Mouse (Mus musculus) spleen, adult 2 months (tissue): Measurements from ENCODE around the gene Ctps. TPM values are rescaled to one million over a fixed set of nuclear protein-coding genes. Genes with fewer than 3 reads are reported as not detected.
"Not testable (repeated sequence)": the region's sequence is repeated elsewhere in the genome, so short reads cannot be mapped to it uniquely, and the experiment has no call there.

ENCODE experiments used
- DNase-seq, 2 experiments: peaks; one replicate each; pipeline versions ENCODE4 v3.0.0 to v3.0.0-alpha.2; 2012 to 2021; ENCODE audit warnings: low spot score in 2 of 2, low read depth in 1 of 2
- H3K27ac ChIP-seq: fragments of 200-500 bp; 2 replicates; pipeline ENCODE4 v1.5.1; 2012; ENCODE audit warnings: low read length, inconsistent platforms; ENCODE audit not compliant: insufficient read depth
- H3K27me3 ChIP-seq: fragments of 200-500 bp; 2 replicates; pipeline ENCODE4 v1.6.1; 2012; ENCODE audit warnings: mild to moderate bottlenecking, moderate library complexity, low read length, inconsistent platforms; ENCODE audit not compliant: control insufficient read depth, insufficient read depth
- H3K36me3 ChIP-seq: fragments of 200-500 bp; 2 replicates; pipeline ENCODE4 v1.6.1; 2012; ENCODE audit warnings: mild to moderate bottlenecking, low read length, inconsistent platforms; ENCODE audit not compliant: control insufficient read depth, insufficient read depth
- H3K4me1 ChIP-seq: fragments of 200-500 bp; 2 replicates; pipeline ENCODE4 v1.6.1; 2011; ENCODE audit warnings: inconsistent platforms; ENCODE audit not compliant: control insufficient read depth, insufficient read depth, insufficient read length
- H3K4me3 ChIP-seq: fragments of 200-500 bp; 2 replicates; pipeline ENCODE4 v1.5.1; 2011; ENCODE audit warnings: mild to moderate bottlenecking, inconsistent platforms; ENCODE audit not compliant: insufficient read depth, insufficient read length; ENCODE audit errors: extremely low read depth
- CTCF ChIP-seq: fragments of 200-500 bp; IDR thresholded peaks from 2 replicates; pipeline ENCODE4 v1.5.1; 2011; ENCODE audit warnings: mild to moderate bottlenecking, inconsistent platforms; ENCODE audit not compliant: insufficient read depth, insufficient read length, insufficient replicate concordance; ENCODE audit errors: extremely low read depth
- POLR2A ChIP-seq: fragments of 200-500 bp; IDR thresholded peaks from 2 replicates; pipeline ENCODE4 v1.6.1; 2011; ENCODE audit warnings: low read depth, low read length, inconsistent platforms
- WGBS: fragments of 180-500 bp; shearing (Covaris S2); methylation state at CpG from one replicate; pipeline ENCODE4 v1.1.7; 2018; 5-methylcytosine and 5-hydroxymethylcytosine counted together
- polyA plus RNA-seq: library from polyadenylated mRNA; depleted of rRNA; stranded (reverse); fragments of >200 nt; gene quantifications from 2 replicates; pipeline ENCODE4 v1.2.3, GENCODE M21; 2012

Ctps gene
- polyA plus RNA-seq, 1 experiment, result 4.3 TPM

- Histone ChIP-seq H3K27me3 (no peaks in the 10 kb centered on the region), H3K36me3 (no peaks in the 10 kb centered on the region), H3K4me3 (no peak overlapping the region), H3K4me1 (no peaks in the 10 kb centered on the region), H3K27ac (no peak overlapping the region)
- WGBS, result 33% methylated on average over 9 of the region's 9 CpGs
- DNase-seq, result no peak
- no peak for TF ChIP-seq CTCF
- TF ChIP-seq POLR2A, result no peak
These were observed 42.4 kb upstream of the Ctps start for GRCm38 (mm10) chr4:120612304-120613080.

- Histone ChIP-seq H3K27me3 (no peaks in the 10 kb centered on the region), H3K4me1 (no peaks in the 10 kb centered on the region), H3K27ac (no peak overlapping the region), H3K36me3 (no peaks in the 10 kb centered on the region), H3K4me3 (no peak overlapping the region)
- 95% methylated on average over 3 of the region's 3 CpGs for WGBS
- DNase-seq, result no peak
- no peak for TF ChIP-seq CTCF
- no peak for TF ChIP-seq POLR2A
These were observed 40.9 kb upstream of the Ctps start for GRCm38 (mm10) chr4:120611005-120611404.

- 76% methylated on average over 3 of the region's 3 CpGs for WGBS
- DNase-seq, result no peak
- Histone ChIP-seq H3K27ac (no peak overlapping the region), H3K4me1 (no peaks in the 10 kb centered on the region), H3K36me3 (no peaks in the 10 kb centered on the region), H3K27me3 (no peaks in the 10 kb centered on the region), H3K4me3 (no peak overlapping the region)
- TF ChIP-seq POLR2A (no peak), CTCF (no peak)
These were observed 36.9 kb upstream of the Ctps start for GRCm38 (mm10) chr4:120606941-120607340.

- Histone ChIP-seq H3K4me1 (no peaks in the 10 kb centered on the region), H3K36me3 (no peaks in the 10 kb centered on the region), H3K27ac (no peak overlapping the region), H3K4me3 (no peak overlapping the region), H3K27me3 (no peaks in the 10 kb centered on the region)
- DNase-seq, result no peak
- no peak for TF ChIP-seq CTCF
- TF ChIP-seq POLR2A, result no peak
- 66% methylated on average over 3 of the region's 3 CpGs for WGBS
These were observed 32.6 kb upstream of the Ctps start for GRCm38 (mm10) chr4:120602669-120603068.

- no peaks in the 10 kb centered on the region for H3K4me1 ChIP-seq
- TF ChIP-seq CTCF, result no peak
- TF ChIP-seq POLR2A, result no peak
- no peak for DNase-seq
- H3K27ac ChIP-seq, result no peak overlapping the region
- no peaks in the 10 kb centered on the region for H3K36me3 ChIP-seq
- no peaks in the 10 kb centered on the region for H3K27me3 ChIP-seq
- no peak overlapping the region for H3K4me3 ChIP-seq
- WGBS, result 83% methylated on average over 1 of the region's 1 CpGs
These were observed 31.7 kb upstream of the Ctps start for GRCm38 (mm10) chr4:120601774-120602173.

- 50% methylated on average over 2 of the region's 2 CpGs for WGBS
- Histone ChIP-seq H3K4me3 (no peak overlapping the region), H3K36me3 (no peaks in the 10 kb centered on the region), H3K4me1 (no peaks in the 10 kb centered on the region), H3K27ac (no peak overlapping the region), H3K27me3 (no peaks in the 10 kb centered on the region)
- DNase-seq, result no peak
- TF ChIP-seq POLR2A, result no peak
- no peak for TF ChIP-seq CTCF
These were observed 28.8 kb upstream of the Ctps start for GRCm38 (mm10) chr4:120598922-120599321.

GRCm38 (mm10) chr4:120596210-120596609 is 26.1 kb upstream of the Ctps start:
- H3K4me3 ChIP-seq, H3K36me3 ChIP-seq, DNase-seq, H3K4me1 ChIP-seq, H3K27me3 ChIP-seq, H3K27ac ChIP-seq: not testable (repeated sequence)
- WGBS, result 94% methylated on average over 1 of the region's 1 CpGs
